Mouse (Mus musculus) left cerebral cortex, adult 8-10 months (tissue): ENCODE data around the gene Slc23a2. TPM values are rescaled to one million over a fixed set of nuclear protein-coding genes. Genes with fewer than 3 reads are reported as not detected.
A peak's percentile ranks its signal among the peaks of the same experiment; 100 is the strongest.

Experiments
- DNase-seq, 2 experiments: peaks; one replicate each; pipeline ENCODE4 v3.0.0; 2022; ENCODE audit warnings: low spot score in 2 of 2
- total RNA-seq, 4 experiments: library from RNA; stranded (reverse); gene quantifications; 2 replicates each; pipeline ENCODE4 v1.2.4; 2022

Slc23a2 gene
- total RNA-seq: 100 to 1,000 TPM; 146 to 160 (median 153) TPM

DNA sequence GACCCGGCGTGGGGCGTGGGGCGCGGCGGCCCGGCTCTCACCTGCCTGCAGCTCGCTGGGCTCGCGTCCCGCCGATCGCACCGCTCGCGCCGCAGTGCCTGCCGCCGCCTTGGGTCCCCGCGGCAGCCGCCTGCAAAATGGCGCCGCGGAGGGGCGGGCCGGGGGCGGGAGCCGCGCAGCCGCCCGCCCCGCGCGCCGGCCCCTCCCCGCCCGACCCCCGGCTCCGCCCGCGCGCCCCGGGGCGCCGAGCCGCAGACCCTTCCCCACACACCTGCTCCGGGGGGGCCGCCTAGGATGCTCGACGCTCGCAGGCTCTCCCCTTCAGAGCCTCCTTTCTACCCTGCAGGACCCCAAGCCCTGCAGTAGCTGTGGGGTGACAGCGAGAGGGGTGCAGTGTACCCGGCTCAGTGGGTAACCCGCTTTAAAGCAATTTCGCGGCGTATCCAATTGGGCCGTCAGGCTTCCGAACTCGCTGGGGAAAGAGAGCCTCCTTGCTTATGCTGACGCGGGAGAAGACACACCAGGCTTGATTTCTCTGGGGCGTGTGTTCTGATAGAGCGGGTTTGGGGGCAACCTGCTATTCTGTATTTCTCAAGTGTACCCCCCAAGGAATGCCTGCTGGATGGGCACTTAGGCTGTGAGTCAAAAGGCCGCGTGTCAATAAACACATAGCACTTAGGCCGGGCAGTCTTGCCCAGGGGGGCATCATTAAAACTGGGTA lies at the start of gene Slc23a2:
Gene Slc23a2, minus strand, starts transcription at position 138 of the 721 bp plus-strand sequence.
- no peak for DNase-seq

DNA sequence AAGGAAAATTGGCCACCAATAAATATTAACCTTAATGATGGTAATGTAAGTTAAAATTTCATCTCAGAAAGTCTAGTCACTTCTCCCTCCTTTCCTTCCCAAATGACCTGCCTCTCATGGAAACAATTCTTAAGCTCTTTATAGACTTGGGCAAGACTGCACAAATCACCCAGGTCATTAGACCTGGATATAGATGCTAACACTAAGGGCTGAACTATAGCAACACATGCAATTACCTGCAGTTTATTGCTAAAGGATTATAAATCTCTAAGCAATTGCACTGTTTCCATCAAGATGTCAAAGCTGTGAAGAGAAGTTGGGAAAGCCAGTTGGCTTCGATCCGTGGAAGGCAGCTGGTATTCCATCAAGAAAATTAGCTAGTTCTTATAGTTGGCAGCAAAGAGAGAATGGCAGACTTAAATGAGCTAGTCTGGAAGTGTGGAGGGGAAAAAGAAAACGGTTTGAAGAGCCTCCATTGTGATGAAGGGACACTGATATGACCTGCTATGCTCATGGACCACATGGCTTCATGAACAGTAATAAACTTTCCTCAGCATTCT lies 45.8 kb upstream of the Slc23a2 start:
- DNase-seq: no peak

DNA sequence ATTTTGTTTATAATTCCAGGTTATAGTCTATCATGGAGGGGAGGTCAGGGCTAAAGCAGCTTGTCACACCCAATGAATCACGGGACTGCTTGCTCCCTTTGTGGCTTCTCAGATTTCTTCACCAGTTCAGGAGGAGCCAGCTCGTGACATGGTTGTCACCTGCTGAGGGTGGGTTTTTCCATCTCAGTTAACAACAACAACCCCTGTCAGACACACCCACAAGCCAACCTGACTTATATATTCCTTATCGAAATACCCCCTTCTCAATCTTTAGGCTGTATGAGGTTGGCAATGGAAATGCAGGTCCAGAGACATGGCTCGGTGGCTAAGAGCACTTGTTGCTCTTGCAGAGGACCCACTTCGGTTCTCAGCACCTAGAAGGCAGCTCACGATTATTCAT lies 39.0 kb upstream of the Slc23a2 start:
- no peak for DNase-seq

DNA sequence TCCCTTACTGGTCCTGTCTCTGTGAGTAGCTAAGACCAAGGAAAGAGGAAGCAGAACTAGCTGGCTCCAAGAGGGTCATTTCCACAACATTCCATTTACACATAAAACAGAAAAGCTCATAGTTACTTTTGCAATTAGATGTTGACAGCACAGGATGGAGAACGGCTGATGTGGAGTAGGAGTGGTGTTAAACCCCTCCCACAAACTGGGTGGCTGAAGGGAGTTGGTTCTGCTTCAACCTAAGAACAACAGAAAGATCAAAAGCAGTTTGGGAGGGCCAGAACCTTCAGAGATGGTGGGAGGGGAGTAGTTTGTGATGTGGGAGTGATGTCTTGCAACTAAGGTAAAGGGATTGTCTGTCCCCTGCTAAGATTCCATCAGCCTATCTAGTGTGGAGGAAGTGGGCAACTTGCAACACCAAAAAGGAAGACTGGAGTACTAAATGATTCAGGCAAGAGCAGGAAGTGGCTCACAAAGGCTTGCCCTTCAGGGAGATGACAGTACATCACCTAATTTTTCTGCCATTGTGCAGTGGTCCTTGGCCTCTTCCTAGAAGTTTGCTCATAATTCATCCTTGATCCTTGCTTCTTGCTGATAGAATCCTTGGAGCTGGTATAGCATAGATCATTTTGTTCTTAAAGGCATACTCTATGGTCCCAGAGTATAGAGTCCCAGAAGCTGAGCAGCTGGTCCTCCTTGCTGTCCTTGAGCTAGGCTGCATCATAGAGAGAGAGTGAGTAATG lies 35.7 kb upstream of the Slc23a2 start:
- no peak for DNase-seq

DNA sequence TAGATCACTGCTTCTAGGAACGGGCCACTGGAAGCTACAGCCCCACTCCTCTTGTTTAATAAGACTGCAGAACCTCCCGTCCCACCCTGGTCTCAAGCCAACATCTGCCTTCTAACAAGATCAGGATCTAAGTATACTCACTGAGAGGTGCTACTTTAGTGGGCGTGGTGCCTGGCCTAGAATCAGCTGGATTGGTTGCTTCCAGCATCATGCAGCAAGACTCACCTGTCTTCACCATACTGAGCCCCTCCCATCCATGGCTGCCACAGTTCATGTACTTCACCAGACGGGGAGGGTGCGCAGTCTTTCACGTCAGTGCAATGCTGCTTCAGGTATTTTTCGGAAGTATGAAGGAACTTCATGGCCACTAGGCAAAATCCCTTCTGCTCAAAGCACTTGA lies 34.5 kb upstream of the Slc23a2 start:
- no peak for DNase-seq

DNA sequence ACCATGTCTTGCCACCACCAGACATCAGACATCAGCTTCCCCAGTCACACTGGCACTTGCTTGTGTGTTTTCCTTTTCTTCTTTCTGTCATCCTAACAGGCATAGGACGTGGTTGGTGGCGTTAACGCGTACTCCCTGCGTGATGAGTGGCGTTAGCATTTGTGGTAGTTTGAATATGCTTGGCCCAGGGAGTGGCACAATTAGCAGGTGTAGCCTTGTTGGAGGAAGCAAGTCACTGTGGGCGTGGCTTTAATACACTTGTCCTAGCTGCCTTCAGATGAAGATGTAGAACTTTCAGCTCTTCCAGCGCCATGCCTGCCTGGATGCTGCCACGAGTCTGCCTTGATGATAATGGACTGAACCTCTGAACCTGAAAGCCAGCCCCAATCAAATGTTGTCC lies 32.5 kb upstream of the Slc23a2 start:
- DNase-seq: no peak

DNA sequence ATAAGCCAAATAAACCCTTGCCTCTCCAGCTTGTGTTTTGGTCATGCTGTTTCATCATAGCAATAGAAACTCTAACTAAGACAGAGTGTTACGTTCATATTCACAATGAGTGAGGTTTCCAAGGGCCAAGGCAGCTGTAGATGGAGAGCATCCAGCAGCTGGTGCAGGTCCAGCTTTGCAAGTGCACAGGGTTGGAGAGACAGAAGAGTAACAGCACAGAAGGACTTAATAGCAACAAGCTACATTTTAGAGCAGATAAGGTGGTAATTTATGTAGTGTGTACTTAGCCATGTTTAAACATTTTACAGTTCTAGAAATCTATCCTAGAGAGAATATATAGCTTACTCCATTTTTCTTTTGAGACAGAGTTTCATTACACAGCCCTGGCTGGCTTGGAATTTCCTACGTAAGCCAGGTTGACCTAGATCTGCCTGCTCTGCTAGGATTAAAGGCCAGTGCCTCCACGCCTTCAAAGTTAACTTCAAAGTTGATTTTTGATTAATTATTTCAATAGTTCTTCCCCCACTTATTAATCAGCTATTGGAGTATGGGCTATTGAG lies 31.5 kb upstream of the Slc23a2 start:
- no peak for DNase-seq

DNA sequence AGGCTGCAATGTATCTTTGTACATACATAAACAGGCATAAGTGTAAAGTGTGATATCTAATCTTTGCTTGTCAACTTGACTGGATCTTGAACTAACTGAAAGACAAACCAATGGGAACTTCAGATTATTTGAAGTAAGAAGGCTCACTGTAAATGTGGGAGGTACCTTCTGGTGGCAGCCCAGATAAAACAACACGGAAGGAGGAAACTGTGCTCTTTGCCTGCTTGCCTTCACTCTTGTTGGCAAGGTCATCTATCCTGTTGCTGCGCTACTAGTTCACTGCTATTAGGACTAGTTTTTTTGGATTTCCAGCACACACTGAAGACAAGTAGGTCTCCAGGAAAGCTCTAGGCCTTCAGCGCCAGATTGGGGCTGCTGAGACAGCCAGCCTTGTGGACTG lies 29.1 kb upstream of the Slc23a2 start:
- DNase-seq: no peak

DNA sequence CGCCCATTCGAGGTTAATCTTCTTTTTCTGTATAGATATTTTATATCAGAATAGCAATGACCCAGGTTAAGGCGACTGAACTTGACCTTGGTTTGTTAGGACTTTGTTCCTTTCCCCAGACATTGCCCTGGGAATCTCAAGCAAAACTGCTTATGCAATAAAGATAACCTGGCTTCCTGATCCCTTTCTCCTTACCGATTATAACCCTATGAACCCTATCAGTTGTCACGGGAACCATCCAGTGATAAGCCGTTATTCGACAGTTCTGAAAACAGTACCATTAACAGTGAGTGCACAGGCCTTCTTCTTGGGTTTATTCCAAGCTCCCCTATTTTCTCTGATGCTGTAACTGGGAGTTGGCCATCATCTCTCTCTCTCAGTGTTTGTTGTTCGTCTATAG lies 27.0 kb upstream of the Slc23a2 start:
- no peak for DNase-seq

DNA sequence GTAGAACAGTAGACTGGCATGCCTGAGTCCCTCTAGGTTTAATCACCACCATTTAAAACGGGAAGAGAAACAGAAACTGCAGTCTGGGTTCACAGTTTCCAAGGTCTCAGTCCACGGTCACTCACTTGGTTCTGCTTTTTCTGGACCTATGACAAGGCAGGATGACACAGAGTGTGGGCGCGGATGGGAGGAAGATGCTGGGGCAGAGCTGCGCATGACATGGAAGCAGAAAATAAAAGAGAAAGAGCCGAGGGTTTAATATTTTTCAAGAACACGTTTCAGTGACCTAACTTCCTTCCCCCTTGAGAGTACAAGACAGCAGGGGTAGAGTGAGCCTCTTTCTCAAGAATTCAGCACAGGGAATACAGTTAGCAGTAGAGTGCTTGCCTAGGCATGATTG lies 24.2 kb upstream of the Slc23a2 start:
- DNase-seq: no peak

DNA sequence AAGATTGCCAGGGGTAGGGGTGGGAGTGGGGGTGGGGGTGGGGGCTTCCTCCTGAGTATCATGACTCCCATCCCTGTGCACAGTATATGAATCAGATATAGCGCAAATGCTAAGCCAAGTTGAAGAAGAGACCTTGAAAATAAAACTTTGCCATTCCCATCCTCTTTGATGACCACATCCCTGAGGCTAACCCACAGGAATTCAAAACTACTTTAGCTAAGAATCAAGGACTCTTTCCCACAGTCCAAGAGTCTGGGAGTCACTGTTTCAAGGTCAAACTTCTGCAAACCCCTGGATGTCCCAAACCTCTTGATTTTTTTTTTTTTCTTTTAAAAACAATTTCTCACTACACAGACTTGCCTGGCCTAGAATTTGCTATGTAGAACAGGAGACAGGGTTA lies 18.7 kb upstream of the Slc23a2 start:
- no peak for DNase-seq

DNA sequence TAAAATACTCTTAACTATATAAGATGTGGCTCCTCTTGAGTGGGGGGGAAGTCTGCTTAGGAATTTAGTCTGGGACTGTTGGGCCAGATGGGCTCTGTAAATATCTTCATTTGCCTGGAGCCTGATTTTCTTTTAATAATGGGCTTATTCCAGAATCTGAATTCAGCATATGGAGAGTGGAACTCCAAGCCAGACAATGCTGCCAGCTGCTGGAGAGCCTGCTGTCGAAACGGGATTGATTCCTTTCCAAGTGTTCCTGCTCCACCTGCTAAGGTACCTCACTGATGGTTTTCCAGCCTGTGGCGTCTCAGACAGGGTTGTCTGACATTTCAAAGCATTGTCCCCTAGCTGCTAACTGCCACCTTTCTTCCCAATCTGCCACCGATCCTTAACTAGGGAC lies 12.6 kb upstream of the Slc23a2 start:
- DNase-seq: peak in 1 of 2 experiments; percentile 48

DNA sequence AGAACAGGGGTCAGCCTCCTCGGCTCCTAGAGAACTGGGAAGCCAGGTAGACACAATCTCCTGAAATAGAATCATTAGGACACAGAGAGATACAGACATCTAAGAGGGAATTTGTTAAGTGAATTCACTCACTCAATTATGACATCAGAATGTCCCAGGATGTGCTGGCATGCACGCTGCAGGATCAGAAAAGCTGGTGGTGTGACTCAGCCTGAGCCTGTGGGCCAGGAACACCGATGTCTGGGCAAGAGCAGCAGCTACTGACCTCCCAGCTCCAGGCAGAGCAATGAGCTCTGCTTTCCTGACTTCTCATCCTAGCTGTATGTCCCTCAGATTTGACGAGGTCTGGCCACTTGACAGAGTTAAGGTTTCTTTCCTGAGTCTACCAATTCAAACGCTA lies 7.8 kb upstream of the Slc23a2 start:
- DNase-seq: no peak

DNA sequence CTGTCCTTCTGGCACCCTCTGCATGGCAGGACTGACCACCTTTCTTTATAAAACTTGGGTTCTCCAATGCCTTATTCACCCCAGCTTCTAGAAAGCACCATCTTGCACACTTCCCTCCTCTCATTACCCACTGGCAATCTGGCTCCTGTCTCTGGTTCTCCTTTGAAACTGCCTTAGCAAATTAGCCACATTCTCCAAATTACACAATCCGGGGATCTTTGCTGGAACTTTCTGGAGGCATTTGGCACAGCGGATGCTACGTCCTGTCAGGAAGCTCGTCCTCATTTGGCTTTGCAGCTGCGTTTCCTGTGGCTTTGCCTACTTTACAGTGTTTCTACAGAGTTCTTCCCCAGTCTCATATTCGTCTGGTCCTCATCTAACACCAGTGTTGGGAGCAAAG lies 6.7 kb upstream of the Slc23a2 start:
- no peak for DNase-seq

DNA sequence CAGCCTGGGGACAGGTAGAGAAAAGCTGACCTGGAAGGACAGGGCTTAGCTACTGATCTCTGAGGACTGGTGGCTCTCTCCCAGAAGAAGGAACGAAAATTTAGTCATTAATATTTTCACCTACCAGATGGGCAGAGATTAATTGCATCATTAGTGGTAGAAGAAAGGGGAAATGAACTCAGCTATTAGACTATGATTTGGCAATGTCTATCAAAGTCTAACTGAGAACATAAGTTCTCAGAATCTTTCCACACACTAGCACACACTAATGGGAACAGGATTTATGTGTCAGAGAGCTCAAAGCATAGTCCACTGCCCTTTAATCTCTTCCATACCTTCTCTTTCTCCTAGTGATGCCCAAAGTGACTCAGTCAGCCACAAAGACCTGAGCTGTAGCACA lies 6.0 kb upstream of the Slc23a2 start:
- DNase-seq: no peak

DNA sequence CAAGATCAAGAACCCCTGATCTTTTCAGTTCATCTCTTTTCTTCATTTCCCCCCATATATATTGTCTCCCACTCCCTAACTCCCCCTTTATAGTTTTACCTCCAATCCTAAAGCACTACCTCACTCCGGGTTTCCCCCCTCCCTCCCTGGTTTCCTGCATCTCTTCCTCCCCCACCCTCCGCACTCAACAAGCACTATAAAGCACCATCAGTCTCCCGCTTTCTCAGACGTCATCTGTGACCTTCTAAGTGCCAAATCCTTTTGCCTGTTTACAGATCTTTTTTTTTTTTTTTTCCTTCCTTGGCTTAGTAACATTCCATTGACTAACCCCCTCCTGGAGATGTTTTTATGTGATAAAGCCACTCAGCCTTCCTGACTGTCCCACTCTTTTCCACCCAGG lies 1.6 kb upstream of the Slc23a2 start:
- no peak for DNase-seq

DNA sequence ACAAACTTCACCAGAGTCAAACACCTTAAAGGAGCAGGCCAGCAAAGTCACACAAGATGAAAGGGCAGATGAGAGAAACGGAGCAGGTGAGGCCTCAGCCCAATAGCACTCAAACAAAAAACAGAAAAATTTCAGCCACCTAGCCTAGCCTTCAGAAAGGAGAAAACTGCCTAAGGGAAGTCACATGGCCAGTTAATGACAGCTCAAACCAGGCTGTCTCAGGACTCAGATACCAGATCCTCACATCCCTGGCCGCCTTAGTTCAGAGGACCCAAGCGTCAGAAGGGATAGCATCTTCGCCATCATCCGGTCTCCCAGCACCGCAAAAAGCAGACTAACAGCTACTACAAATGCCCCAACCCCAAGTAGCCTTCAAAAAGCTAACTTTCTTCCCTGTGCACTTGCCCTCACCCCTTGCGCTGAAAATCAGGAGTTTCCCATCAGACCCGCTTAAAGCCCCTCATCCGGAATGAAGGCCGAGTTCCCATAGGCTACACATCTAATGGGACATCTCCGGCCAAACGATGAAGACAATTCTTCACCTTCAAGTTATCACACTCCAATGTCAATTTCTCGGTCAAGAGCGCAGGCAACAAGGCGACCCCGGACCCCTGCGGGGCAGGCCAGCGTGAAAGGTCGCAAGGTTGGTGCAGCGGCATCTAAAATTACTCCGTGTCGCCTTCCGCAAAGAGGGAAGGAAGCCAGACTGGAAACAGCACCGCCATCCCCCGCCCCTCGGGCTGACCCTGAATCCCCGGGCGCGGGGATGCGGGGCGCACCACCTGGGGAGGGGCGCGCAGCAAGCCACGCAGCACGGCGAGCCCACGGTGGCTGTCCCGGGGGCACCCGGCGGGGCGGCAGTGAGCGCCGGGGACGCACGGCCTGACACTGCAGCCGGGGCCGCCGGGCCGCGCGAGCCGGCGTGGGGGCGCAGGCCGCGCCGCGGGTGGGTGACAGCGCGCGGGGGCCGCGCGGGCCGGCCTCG lies 673 bp downstream of the Slc23a2 start:
- no peak for DNase-seq

DNA sequence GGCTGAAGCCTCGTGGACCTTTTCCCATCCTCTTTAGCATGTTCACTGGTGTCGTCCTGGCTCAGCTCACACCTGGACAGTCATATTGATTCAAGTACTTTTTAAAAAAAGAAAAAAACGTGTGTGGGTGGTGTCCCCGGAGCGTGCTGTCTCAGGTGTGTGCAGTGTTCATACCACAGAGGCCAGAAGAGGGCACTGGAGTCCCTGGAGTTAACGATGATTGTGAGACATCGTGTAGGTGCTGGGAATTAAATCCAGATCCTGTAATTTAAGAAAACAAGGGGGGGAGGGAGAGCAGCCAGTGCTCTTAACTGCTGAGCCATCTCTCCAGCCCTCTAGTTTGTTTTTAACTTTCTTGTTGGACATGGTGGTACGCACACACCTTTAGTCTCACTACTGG lies 2.3 kb downstream of the Slc23a2 start:
- no peak for DNase-seq

DNA sequence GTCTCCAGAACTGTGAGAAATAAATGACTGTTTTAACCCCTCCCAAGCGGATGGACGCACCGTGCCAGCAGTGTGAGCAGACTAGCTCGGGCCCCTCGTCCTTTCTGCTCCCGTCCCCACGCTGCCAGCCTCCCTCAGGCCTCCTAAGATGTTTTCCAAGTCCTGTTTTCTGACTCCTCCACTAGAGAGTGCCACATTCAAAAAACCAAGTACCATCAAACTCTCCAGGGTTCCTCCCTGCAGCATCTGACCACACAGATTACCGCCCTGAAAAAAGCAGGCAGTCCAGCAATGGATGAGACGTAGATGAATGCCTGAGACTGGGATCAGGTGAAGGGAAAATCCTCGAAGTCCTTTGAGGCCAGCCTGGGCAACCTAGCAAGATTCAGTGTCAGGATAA lies 4.4 kb downstream of the Slc23a2 start:
- DNase-seq: no peak

DNA sequence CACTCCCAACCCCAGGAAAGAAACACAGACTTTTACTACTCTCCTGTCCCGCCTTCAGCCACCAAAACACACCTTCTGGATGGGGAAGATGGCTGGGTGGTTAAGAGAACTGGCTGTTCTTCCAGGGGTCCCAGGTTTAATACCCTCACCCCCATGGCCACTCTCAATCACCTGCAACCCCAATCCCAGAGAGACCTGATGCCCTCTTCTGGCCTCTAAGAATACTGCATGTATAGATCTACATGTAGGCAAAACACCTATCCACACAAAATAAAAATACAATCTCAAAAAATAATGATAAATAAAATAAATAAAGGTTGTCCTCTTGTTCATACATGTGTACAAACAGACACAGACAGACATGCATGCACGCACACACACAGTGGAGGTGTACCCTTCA lies 5.8 kb downstream of the Slc23a2 start:
- DNase-seq: no peak

DNA sequence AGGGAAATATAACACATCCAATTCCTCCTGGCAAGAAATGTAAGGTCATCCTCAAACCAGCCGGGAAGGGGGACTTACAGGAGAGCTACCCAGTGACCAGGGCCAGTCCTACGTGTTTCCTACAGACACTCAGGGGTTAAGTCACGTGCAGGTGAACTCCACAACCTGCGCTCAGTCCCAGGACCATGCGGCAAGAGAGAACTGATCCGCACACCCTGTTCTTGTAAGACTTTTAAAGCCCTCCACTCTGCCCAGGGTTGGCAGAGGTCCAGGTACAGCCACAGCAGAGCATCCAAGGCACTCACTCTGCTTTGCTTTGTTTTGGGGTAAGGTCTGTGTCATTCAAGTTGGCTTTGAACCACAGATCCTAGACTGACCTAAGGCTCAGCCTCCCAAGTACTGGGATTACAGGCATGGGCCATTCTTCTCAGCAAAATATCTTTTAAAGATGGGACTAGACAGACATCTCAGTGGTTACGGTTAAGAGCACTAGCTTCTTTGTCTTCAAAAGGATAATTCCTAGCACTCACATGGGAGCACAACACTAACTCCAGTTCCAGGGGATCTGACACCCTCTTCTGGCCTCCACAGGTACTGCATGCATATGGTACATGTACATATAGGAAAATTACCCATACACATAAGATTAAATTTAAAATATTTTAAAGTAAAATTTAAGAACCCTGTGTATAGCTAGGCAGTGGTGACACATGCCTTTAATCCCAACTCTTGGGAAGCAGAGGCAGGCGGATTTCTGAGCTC lies 8.9 kb downstream of the Slc23a2 start:
- DNase-seq: no peak
